Mouse (Mus musculus): ENCODE results near the gene Pstpip1. TPM values are rescaled to one million over a fixed set of nuclear protein-coding genes. Genes with fewer than 3 reads are reported as not detected.
A peak's percentile ranks its signal among the peaks of the same experiment; 100 is the strongest.

The Pstpip1 gene
- polyA plus RNA-seq, 1 experiment from 2014 or later, result 0.87 TPM

DNA sequence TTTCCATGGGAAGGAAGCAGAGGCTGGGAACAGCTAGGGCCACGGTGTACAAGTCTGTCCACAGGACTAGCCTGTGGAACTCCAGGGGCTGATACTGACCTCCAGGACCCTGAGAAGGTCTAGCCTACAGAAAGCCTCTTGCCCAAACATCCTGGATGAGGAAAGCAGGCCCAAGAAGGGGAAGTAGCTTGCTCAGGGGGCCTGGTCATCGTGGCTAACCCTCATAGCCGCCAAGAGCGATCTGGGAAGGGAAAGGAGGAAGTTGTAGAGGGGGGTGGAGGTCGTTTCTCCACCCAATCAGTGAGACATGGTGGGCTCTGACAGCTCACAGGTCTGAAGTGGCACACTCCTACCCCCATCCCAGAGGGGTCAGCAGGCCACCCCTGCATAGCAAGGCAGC, 18.4 kb downstream of the Pstpip1 start:
- H3K27me3 ChIP-seq, result no peaks in the 10 kb centered on the region
- no peak overlapping the region for H3K27ac ChIP-seq (replicated peaks)
- H3K4me3 ChIP-seq, result no peak overlapping the region
- no peaks in the 10 kb centered on the region for H3K9me3 ChIP-seq
- H3K4me2 ChIP-seq, result no peak overlapping the region
- no peak for ATAC-seq (ENCODE audit: low read depth)
- no peaks in the 10 kb centered on the region for H3K36me3 ChIP-seq
- H3K9ac ChIP-seq, result no peak overlapping the region
- H3K4me1 ChIP-seq (replicated peaks), result no peaks in the 10 kb centered on the region
- 85% methylated on average over 5 of the region's 5 CpGs for WGBS

GRCm38 (mm10) chr9:56118091-56118490, 28.3 kb downstream of the Pstpip1 start:
- Histone ChIP-seq H3K27ac (replicated peaks) (no peak overlapping the region), H3K36me3 (no peaks in the 10 kb centered on the region), H3K4me1 (replicated peaks) (peaks cover 23% of the 10 kb centered on the region), H3K4me3 (no peak overlapping the region), H3K27me3 (no peaks in the 10 kb centered on the region), H3K9me3 (no peaks in the 10 kb centered on the region), H3K4me2 (no peak overlapping the region), H3K9ac (no peak overlapping the region)
- 78% methylated on average over 5 of the region's 5 CpGs for WGBS
- no peak; the same call in 1 of the 2 replicates for ATAC-seq (ENCODE audit: low read depth)

- ATAC-seq (ENCODE audit: low read depth), result peak; percentile 32; the same call in 1 of the 2 replicates
- no peak overlapping the region for H3K27ac ChIP-seq (replicated peaks)
- peak overlapping the region; percentile 32 for H3K4me3 ChIP-seq
- peaks cover 27% of the 10 kb centered on the region for H3K4me1 ChIP-seq (replicated peaks)
- no peaks in the 10 kb centered on the region for H3K27me3 ChIP-seq
- H3K4me2 ChIP-seq, result peak overlapping the region; percentile 65
- peak overlapping the region; percentile 60 for H3K9ac ChIP-seq
- no peaks in the 10 kb centered on the region for H3K36me3 ChIP-seq
- H3K9me3 ChIP-seq, result no peaks in the 10 kb centered on the region
- WGBS, result 4% methylated on average over 14 of the region's 14 CpGs
Measured at GRCm38 (mm10) chr9:56118582-56118981, 28.8 kb downstream of the Pstpip1 start.

DNA sequence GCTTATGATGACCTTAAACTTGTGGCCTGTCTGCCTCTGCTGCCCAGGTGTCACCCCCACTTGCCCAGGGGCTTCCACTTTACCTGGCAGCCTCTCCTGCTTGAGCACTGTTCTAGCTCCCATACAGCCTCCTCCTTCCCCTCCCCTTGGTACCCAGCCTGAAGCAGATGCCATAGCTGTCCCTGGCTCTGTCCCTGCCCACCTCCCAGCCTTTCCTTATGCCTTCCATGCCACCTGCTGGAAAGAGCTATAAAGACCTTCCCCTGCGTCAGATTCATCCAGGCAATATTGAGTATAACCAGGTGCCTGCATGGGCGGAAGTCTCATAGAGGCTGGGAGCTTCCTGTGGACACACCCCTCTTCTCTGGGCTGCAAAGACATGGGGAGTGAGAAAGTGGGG, 29.9 kb downstream of the Pstpip1 start:
- no peak for ATAC-seq (ENCODE audit: low read depth)
- no peaks in the 10 kb centered on the region for H3K36me3 ChIP-seq
- no peak overlapping the region for H3K9ac ChIP-seq
- 63% methylated on average over 2 of the region's 2 CpGs for WGBS
- H3K27me3 ChIP-seq, result no peaks in the 10 kb centered on the region
- no peak overlapping the region for H3K4me2 ChIP-seq
- no peak overlapping the region for H3K4me3 ChIP-seq
- no peaks in the 10 kb centered on the region for H3K9me3 ChIP-seq
- H3K4me1 ChIP-seq (replicated peaks), result peaks cover 31% of the 10 kb centered on the region
- no peak overlapping the region for H3K27ac ChIP-seq (replicated peaks)

GRCm38 (mm10) chr9:56121097-56121496, 31.3 kb downstream of the Pstpip1 start:
- 0 out of 2 replicates have a peak overlapping the region, but pooled peaks have one; percentile 20 for H3K4me2 ChIP-seq
- 28% methylated on average over 7 of the region's 7 CpGs for WGBS
- H3K4me3 ChIP-seq, result no peak overlapping the region
- H3K9me3 ChIP-seq, result no peaks in the 10 kb centered on the region
- 0 out of 2 replicates have a peak, but pooled peaks have one; percentile 34 for ATAC-seq (ENCODE audit: low read depth)
- no peak overlapping the region for H3K9ac ChIP-seq
- peaks cover 31% of the 10 kb centered on the region for H3K4me1 ChIP-seq (replicated peaks)
- no peaks in the 10 kb centered on the region for H3K36me3 ChIP-seq
- H3K27ac ChIP-seq (replicated peaks), result no peak overlapping the region; the same call in 1 of the 2 replicates
- no peaks in the 10 kb centered on the region for H3K27me3 ChIP-seq

DNA sequence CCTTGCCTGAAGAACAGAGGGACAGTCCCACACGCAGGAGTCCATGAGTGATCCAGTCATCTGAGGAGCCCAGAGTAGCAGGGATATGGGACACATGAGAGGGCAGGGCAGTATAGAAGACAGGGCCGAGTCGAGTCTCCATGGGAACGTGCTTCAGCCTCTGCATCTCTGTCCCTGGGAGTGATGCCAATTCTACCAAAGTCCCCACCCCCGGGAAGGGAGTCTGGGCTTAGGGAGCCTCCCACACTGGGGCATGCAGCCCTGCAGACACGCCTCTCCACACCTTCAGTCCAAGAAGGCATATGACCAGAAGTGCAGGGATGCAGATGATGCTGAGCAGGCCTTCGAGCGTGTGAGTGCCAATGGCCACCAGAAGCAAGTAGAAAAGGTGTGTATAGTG, 33.2 kb downstream of the Pstpip1 start:
- Histone ChIP-seq H3K36me3 (peaks cover 5% of the 10 kb centered on the region), H3K4me2 (no peak overlapping the region), H3K4me3 (no peak overlapping the region), H3K27ac (replicated peaks) (no peak overlapping the region), H3K4me1 (replicated peaks) (peaks cover 31% of the 10 kb centered on the region), H3K9me3 (no peaks in the 10 kb centered on the region), H3K27me3 (no peaks in the 10 kb centered on the region), H3K9ac (no peak overlapping the region)
- 0 out of 2 replicates have a peak, but pooled peaks have one; percentile 8 for ATAC-seq (ENCODE audit: low read depth)
- 59% methylated on average over 8 of the region's 8 CpGs for WGBS

GRCm38 (mm10) chr9:56123613-56124012, 33.9 kb downstream of the Pstpip1 start:
- no peak overlapping the region for H3K9ac ChIP-seq
- no peak overlapping the region for H3K27ac ChIP-seq (replicated peaks)
- no peak for ATAC-seq (ENCODE audit: low read depth)
- H3K27me3 ChIP-seq, result no peaks in the 10 kb centered on the region
- WGBS, result 79% methylated on average over 7 of the region's 7 CpGs
- no peak overlapping the region for H3K4me2 ChIP-seq
- no peak overlapping the region for H3K4me3 ChIP-seq
- H3K9me3 ChIP-seq, result no peaks in the 10 kb centered on the region
- peaks cover 12% of the 10 kb centered on the region for H3K36me3 ChIP-seq
- H3K4me1 ChIP-seq (replicated peaks), result peaks cover 26% of the 10 kb centered on the region

- H3K9ac ChIP-seq, result no peak overlapping the region
- peaks cover 19% of the 10 kb centered on the region for H3K4me1 ChIP-seq (replicated peaks)
- H3K27me3 ChIP-seq, result no peaks in the 10 kb centered on the region
- H3K27ac ChIP-seq (replicated peaks), result no peak overlapping the region
- no peak overlapping the region for H3K4me3 ChIP-seq
- WGBS, result 36% methylated on average over 11 of the region's 11 CpGs
- no peak overlapping the region for H3K4me2 ChIP-seq
- H3K9me3 ChIP-seq, result no peaks in the 10 kb centered on the region
- H3K36me3 ChIP-seq, result peaks cover 21% of the 10 kb centered on the region
- no peak for ATAC-seq (ENCODE audit: low read depth)
Measured at GRCm38 (mm10) chr9:56124561-56124960, 34.8 kb downstream of the Pstpip1 start.

- Histone ChIP-seq H3K4me3 (no peak overlapping the region), H3K4me1 (replicated peaks) (peaks cover 11% of the 10 kb centered on the region; the same call in 1 of the 2 replicates), H3K27me3 (no peaks in the 10 kb centered on the region), H3K9ac (no peak overlapping the region), H3K36me3 (peaks cover 42% of the 10 kb centered on the region), H3K27ac (replicated peaks) (no peak overlapping the region), H3K9me3 (no peaks in the 10 kb centered on the region), H3K4me2 (no peak overlapping the region)
- WGBS, result 88% methylated on average over 16 of the region's 16 CpGs
- no peak for ATAC-seq (ENCODE audit: low read depth)
Measured at GRCm38 (mm10) chr9:56126453-56127173, 36.9 kb downstream of the Pstpip1 start.

GRCm38 (mm10) chr9:56128331-56128730, 38.6 kb downstream of the Pstpip1 start:
- no peak overlapping the region for H3K4me3 ChIP-seq
- ATAC-seq (ENCODE audit: low read depth), result no peak
- no peak overlapping the region for H3K27ac ChIP-seq (replicated peaks)
- H3K36me3 ChIP-seq, result peaks cover 58% of the 10 kb centered on the region
- WGBS, result 86% methylated on average over 9 of the region's 9 CpGs
- no peak overlapping the region for H3K4me2 ChIP-seq
- no peaks in the 10 kb centered on the region for H3K9me3 ChIP-seq
- H3K9ac ChIP-seq, result no peak overlapping the region
- H3K4me1 ChIP-seq (replicated peaks), result peaks cover 6% of the 10 kb centered on the region; the same call in 1 of the 2 replicates
- no peaks in the 10 kb centered on the region for H3K27me3 ChIP-seq

GRCm38 (mm10) chr9:56129951-56130350, 40.2 kb downstream of the Pstpip1 start:
- Histone ChIP-seq H3K4me3 (no peak overlapping the region), H3K36me3 (peaks cover 74% of the 10 kb centered on the region), H3K27ac (replicated peaks) (no peak overlapping the region), H3K27me3 (no peaks in the 10 kb centered on the region), H3K4me2 (no peak overlapping the region), H3K9me3 (no peaks in the 10 kb centered on the region), H3K4me1 (replicated peaks) (peaks cover 7% of the 10 kb centered on the region; the same call in 1 of the 2 replicates), H3K9ac (no peak overlapping the region)
- no peak for ATAC-seq (ENCODE audit: low read depth)
- 93% methylated on average over 3 of the region's 3 CpGs for WGBS

DNA sequence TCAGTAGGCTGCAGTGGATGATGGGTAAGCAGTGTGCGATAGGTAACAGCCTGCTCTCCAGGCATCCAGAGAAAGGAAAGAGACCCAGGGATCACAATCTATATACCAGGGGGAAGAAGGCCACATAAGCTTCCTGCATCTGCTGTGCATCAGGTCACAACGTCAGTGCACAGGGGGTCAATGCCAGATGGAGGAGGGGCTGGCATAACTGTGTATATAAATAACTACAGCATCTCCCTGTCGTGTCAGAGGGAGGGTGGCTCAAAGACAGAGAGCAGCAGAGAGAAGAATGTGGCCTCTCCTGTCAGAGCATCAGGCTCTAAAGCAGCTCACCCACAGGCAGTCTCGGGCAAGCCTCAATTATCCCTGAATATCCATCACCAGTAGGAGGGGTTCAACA, 40.8 kb downstream of the Pstpip1 start:
- no peak overlapping the region for H3K4me3 ChIP-seq
- no peak overlapping the region for H3K4me2 ChIP-seq
- peaks cover 80% of the 10 kb centered on the region for H3K36me3 ChIP-seq
- WGBS, result 54% methylated on average over 4 of the region's 4 CpGs
- H3K9ac ChIP-seq, result no peak overlapping the region
- H3K27ac ChIP-seq (replicated peaks), result no peak overlapping the region
- no peaks in the 10 kb centered on the region for H3K9me3 ChIP-seq
- ATAC-seq (ENCODE audit: low read depth), result no peak
- H3K4me1 ChIP-seq (replicated peaks), result peaks cover 13% of the 10 kb centered on the region; the same call in 1 of the 2 replicates
- H3K27me3 ChIP-seq, result no peaks in the 10 kb centered on the region
